Mouse (Mus musculus) frontal cortex, postnatal 10 days (tissue): ENCODE data around the gene Pwp1.
"Not testable (repeated sequence)": the region's sequence is repeated elsewhere in the genome, so short reads cannot be mapped to it uniquely, and the experiment has no call there.

Experiments used
- DNase-seq, 2 experiments: peaks; one replicate each; pipeline ENCODE4 v3.0.0; 2022; ENCODE audit warnings: low spot score in 2 of 2, mixed read lengths in 1 of 2

Pwp1 gene

GRCm38 (mm10) chr10:85829085-85829853 lies at the start of gene Pwp1:
Gene Pwp1, plus strand, starts transcription at chr10:85829494.
- peak; percentile 19 to 29 for DNase-seq

GRCm38 (mm10) chr10:85822143-85822696 lies 7.1 kb upstream of the Pwp1 start:
- not testable (repeated sequence) for DNase-seq

- DNase-seq, result not testable (repeated sequence)
These were observed 5.5 kb upstream of the Pwp1 start for GRCm38 (mm10) chr10:85823752-85824151.

- not testable (repeated sequence) for DNase-seq
These were observed 591 bp upstream of the Pwp1 start for GRCm38 (mm10) chr10:85828722-85829084.

GRCm38 (mm10) chr10:85846105-85846862 lies 17.0 kb downstream of the Pwp1 start:
- DNase-seq, result no peak

GRCm38 (mm10) chr10:85871698-85872478 lies 42.6 kb downstream of the Pwp1 start:
- peak; percentile 85 to 88 for DNase-seq

- no peak for DNase-seq
These were observed 43.1 kb downstream of the Pwp1 start for GRCm38 (mm10) chr10:85872479-85872773.

GRCm38 (mm10) chr10:85873861-85874544 lies 44.7 kb downstream of the Pwp1 start:
- DNase-seq, result no peak

GRCm38 (mm10) chr10:85875812-85876211 lies 46.5 kb downstream of the Pwp1 start:
- DNase-seq, result no peak

GRCm38 (mm10) chr10:85879886-85880486 lies 50.7 kb downstream of the Pwp1 start:
- no peak for DNase-seq

GRCm38 (mm10) chr10:85916498-85917309 lies 87.4 kb downstream of the Pwp1 start, which contains the start of gene Prdm4:
Gene Prdm4, minus strand, starts transcription at chr10:85917142.
- DNase-seq, result peak; percentile 96 to 97

- no peak for DNase-seq
These were observed 98.6 kb downstream of the Pwp1 start, which contains the start of gene Ascl4 for GRCm38 (mm10) chr10:85927676-85928445. Gene Ascl4, plus strand, starts transcription at chr10:85927681.

GRCm38 (mm10) chr10:85928499-85929207 lies 99.4 kb downstream of the Pwp1 start:
- DNase-seq, result peak; percentile 51 to 72

- no peak for DNase-seq
These were observed 99.9 kb downstream of the Pwp1 start for GRCm38 (mm10) chr10:85929208-85929591.

GRCm38 (mm10) chr10:85929962-85930361 lies 100.7 kb downstream of the Pwp1 start:
- DNase-seq, result no peak

- no peak for DNase-seq
These were observed 107.1 kb downstream of the Pwp1 start for GRCm38 (mm10) chr10:85936280-85936965.
